Mouse (Mus musculus) liver, embryonic 16.5 days (tissue): Measurements from ENCODE around the gene Zdhhc25. TPM values are rescaled to one million over a fixed set of nuclear protein-coding genes. Genes with fewer than 3 reads are reported as not detected.

Experiments
- ATAC-seq: fragments of 200-750 bp; cut with Nextera tagmentation; 2 replicates; pipeline ENCODE4 v1.8.0; 2017; ENCODE audit warnings: low read depth, mild to moderate bottlenecking, moderate number of reproducible peaks, moderate library complexity
- H3K27ac ChIP-seq: fragments of 300-500 bp; sonication (generic); 2 replicates; pipeline ENCODE4 v1.5.1; 2014; ENCODE audit warnings: mild to moderate bottlenecking, low read length
- H3K27me3 ChIP-seq: fragments of 300-500 bp; sonication (generic); 2 replicates; pipeline ENCODE4 v1.6.1; 2014; ENCODE audit warnings: low read depth, low read length, mixed read lengths; ENCODE audit not compliant: control insufficient read depth, insufficient read depth
- H3K36me3 ChIP-seq: fragments of 300-500 bp; sonication (generic); 2 replicates; pipeline ENCODE4 v1.6.1; 2014; ENCODE audit warnings: mild to moderate bottlenecking; ENCODE audit not compliant: control insufficient read depth, insufficient read depth
- H3K4me1 ChIP-seq: fragments of 300-500 bp; sonication (generic); 2 replicates; pipeline ENCODE4 v1.6.1; 2014; ENCODE audit warnings: low read depth, low read length, mixed read lengths; ENCODE audit not compliant: control insufficient read depth
- H3K4me2 ChIP-seq: fragments of 300-500 bp; sonication (generic); 2 replicates; pipeline ENCODE4 v1.6.1; 2014; ENCODE audit warnings: low read depth, low read length, mixed read lengths
- H3K4me3 ChIP-seq: fragments of 300-500 bp; sonication (generic); 2 replicates; pipeline ENCODE4 v1.5.1; 2014; ENCODE audit warnings: low read depth, mild to moderate bottlenecking, low read length
- H3K9ac ChIP-seq: fragments of 300-500 bp; sonication (generic); 2 replicates; pipeline ENCODE4 v1.6.1; 2014; ENCODE audit warnings: low read depth, low read length
- H3K9me3 ChIP-seq: fragments of 300-500 bp; sonication (generic); replicated peaks from 2 replicates; pipeline ENCODE4 v1.6.1; 2016; ENCODE audit warnings: low read length; ENCODE audit not compliant: control insufficient read depth
- WGBS: fragments of 180-500 bp; shearing (Covaris S2); extraction: QIAGEN DNeasy Blood & Tissue Kit; methylation state at CpG from one replicate; pipeline ENCODE4 v1.1.7; 2014; ENCODE audit not compliant: insufficient replicate concordance; 5-methylcytosine and 5-hydroxymethylcytosine counted together
- polyA plus RNA-seq: library from polyadenylated mRNA; unstranded; fragments of >200 nt; fragmentation: Nextera tagmentation; extraction: Ambion mirVana; gene quantifications from 2 replicates; pipeline ENCODE4 v1.2.1, GENCODE M21; 2015

The Zdhhc25 gene
- polyA plus RNA-seq, result not detected in 2 replicates

- H3K9ac ChIP-seq, result no peak within 1 kb of the TSS
Measured at GRCm38 (mm10) chr15:88600002-88600401, at the start of gene Zdhhc25. Gene Zdhhc25 (plus strand): TSS chr15:88600302.

DNA sequence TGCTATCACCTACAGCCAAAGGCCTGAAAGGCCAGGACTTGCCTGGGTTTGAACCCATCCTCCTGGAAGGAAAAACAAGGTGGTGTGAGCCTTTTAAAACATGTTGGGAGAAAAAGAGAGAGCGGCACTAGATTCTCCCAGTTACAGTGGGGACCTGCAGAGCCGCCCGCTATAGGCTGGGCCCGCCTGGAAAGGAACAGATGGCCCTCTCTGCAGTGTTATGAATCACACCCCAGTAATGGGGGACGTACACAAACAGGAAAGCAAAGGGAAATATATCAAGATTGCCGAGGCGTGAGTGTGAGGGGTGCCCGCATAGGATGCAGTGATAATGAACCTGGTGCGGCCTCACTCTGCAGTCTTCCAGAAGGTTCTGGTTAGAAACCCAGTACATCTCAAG is 47.2 kb upstream of the Zdhhc25 start:
- no peaks in the 10 kb centered on the region for H3K4me1 ChIP-seq
- H3K9me3 ChIP-seq, result no peaks in the 10 kb centered on the region
- 67% methylated on average over 9 of the region's 9 CpGs for WGBS
- no peak overlapping the region for H3K27ac ChIP-seq
- H3K36me3 ChIP-seq, result no peaks in the 10 kb centered on the region
- no peak overlapping the region for H3K9ac ChIP-seq
- H3K4me3 ChIP-seq, result no peak overlapping the region
- H3K4me2 ChIP-seq, result no peak overlapping the region
- no peak for ATAC-seq
- H3K27me3 ChIP-seq, result no peaks in the 10 kb centered on the region

More at GRCm38 (mm10) chr15:88600002-88600401, at the start of gene Zdhhc25:
- Histone ChIP-seq H3K4me1 (no peaks in the 10 kb centered on the region), H3K27me3 (no peaks in the 10 kb centered on the region), H3K36me3 (no peaks in the 10 kb centered on the region), H3K4me3 (no peak within 1 kb of the TSS), H3K9me3 (no peaks in the 10 kb centered on the region; the same call in 1 of the 2 replicates), H3K4me2 (no peak within 1 kb of the TSS), H3K27ac (no peak within 1 kb of the TSS)
- 64% methylated on average over 4 of the region's 4 CpGs for WGBS
- no peak for ATAC-seq

GRCm38 (mm10) chr15:88555476-88555875 is 44.6 kb upstream of the Zdhhc25 start:
- no peaks in the 10 kb centered on the region for H3K27me3 ChIP-seq
- H3K9ac ChIP-seq, result no peak overlapping the region
- no peaks in the 10 kb centered on the region for H3K9me3 ChIP-seq
- no peaks in the 10 kb centered on the region for H3K36me3 ChIP-seq
- no peak for ATAC-seq
- no peak overlapping the region for H3K4me3 ChIP-seq
- no peak overlapping the region for H3K4me2 ChIP-seq
- H3K27ac ChIP-seq, result no peak overlapping the region
- 15% methylated on average over 8 of the region's 8 CpGs for WGBS
- no peaks in the 10 kb centered on the region for H3K4me1 ChIP-seq

GRCm38 (mm10) chr15:88560637-88561036 is 39.5 kb upstream of the Zdhhc25 start:
- WGBS, result 47% methylated on average over 6 of the region's 6 CpGs
- H3K9me3 ChIP-seq, result no peaks in the 10 kb centered on the region
- no peaks in the 10 kb centered on the region for H3K27me3 ChIP-seq
- no peak overlapping the region for H3K27ac ChIP-seq
- no peak overlapping the region for H3K4me3 ChIP-seq
- H3K4me2 ChIP-seq, result no peak overlapping the region
- no peak for ATAC-seq
- H3K36me3 ChIP-seq, result no peaks in the 10 kb centered on the region
- H3K4me1 ChIP-seq, result no peaks in the 10 kb centered on the region
- no peak overlapping the region for H3K9ac ChIP-seq

DNA sequence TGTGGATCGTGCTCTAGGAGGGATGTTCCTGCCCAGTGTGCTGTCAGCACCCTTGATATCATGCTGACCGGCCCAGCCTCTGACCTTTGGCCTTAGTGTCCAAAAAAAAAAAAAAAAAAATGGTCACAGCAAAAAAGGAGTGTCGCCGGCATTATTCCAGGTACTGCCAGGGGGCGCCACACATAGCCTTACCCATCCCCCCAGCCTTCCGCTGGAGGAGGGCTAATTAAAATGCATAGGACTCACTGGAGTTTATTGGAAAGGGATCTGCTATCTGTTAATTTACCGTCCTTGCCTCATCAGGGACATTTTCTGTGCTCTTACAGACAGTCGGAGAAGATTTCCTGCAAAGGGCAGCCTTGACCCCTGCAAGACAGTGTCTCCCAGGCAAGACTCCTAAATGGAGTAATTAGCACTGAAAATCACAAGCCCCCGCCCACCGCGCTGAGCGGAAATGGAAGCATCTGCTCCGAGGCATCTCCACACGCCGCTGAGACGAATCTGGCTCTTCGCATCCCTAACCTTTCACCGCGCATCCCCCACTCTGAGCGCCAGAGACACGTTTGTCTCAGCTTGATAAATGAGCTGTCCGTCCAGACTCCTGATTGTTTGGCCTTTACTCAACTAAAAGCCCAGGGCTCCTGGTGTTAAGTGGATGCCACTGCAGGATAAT is 38.9 kb upstream of the Zdhhc25 start:
- no peak overlapping the region for H3K4me3 ChIP-seq
- WGBS, result 11% methylated on average over 22 of the region's 22 CpGs
- no peaks in the 10 kb centered on the region for H3K4me1 ChIP-seq
- ATAC-seq, result no peak
- H3K36me3 ChIP-seq, result no peaks in the 10 kb centered on the region
- H3K27ac ChIP-seq, result no peak overlapping the region
- H3K9ac ChIP-seq, result no peak overlapping the region
- H3K9me3 ChIP-seq, result no peaks in the 10 kb centered on the region
- no peak overlapping the region for H3K4me2 ChIP-seq
- no peaks in the 10 kb centered on the region for H3K27me3 ChIP-seq

GRCm38 (mm10) chr15:88565307-88565706 is 34.8 kb upstream of the Zdhhc25 start:
- Histone ChIP-seq H3K27me3 (no peaks in the 10 kb centered on the region), H3K4me3 (no peak overlapping the region), H3K36me3 (no peaks in the 10 kb centered on the region), H3K4me1 (no peaks in the 10 kb centered on the region), H3K9me3 (no peaks in the 10 kb centered on the region), H3K9ac (no peak overlapping the region), H3K4me2 (no peak overlapping the region), H3K27ac (no peak overlapping the region)
- ATAC-seq, result no peak
- 62% methylated on average over 9 of the region's 9 CpGs for WGBS

- Histone ChIP-seq H3K27ac (no peak overlapping the region), H3K4me2 (no peak overlapping the region), H3K9me3 (no peaks in the 10 kb centered on the region), H3K9ac (no peak overlapping the region), H3K4me1 (no peaks in the 10 kb centered on the region), H3K27me3 (no peaks in the 10 kb centered on the region), H3K36me3 (no peaks in the 10 kb centered on the region), H3K4me3 (no peak overlapping the region)
- 59% methylated on average over 4 of the region's 4 CpGs for WGBS
- ATAC-seq, result no peak
Measured at GRCm38 (mm10) chr15:88565806-88566205, 34.3 kb upstream of the Zdhhc25 start.

DNA sequence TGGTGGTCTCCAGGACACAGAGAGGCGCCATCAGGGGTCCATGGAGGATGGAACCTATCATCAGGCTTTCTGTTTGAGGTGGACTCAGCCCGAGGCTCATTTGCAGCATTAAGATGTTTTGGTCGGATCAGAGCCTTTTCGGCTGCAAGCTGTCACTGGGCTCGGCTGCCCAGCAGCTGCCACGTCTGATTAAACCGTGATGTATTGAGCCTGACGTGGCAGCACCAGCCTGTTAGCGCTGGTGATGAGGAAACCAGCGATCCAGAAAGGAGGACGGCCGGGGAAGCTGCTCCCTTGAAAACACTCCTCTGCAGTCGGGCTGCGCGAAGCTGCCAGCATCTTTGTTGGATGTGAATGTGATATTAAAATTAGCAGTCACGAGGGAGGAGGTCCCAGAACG is 29.4 kb upstream of the Zdhhc25 start:
- no peak for ATAC-seq
- no peak overlapping the region for H3K9ac ChIP-seq
- no peaks in the 10 kb centered on the region for H3K27me3 ChIP-seq
- 70% methylated on average over 17 of the region's 17 CpGs for WGBS
- H3K27ac ChIP-seq, result no peak overlapping the region
- H3K4me1 ChIP-seq, result no peaks in the 10 kb centered on the region
- H3K9me3 ChIP-seq, result no peaks in the 10 kb centered on the region
- H3K4me2 ChIP-seq, result no peak overlapping the region
- H3K4me3 ChIP-seq, result no peak overlapping the region
- H3K36me3 ChIP-seq, result no peaks in the 10 kb centered on the region

DNA sequence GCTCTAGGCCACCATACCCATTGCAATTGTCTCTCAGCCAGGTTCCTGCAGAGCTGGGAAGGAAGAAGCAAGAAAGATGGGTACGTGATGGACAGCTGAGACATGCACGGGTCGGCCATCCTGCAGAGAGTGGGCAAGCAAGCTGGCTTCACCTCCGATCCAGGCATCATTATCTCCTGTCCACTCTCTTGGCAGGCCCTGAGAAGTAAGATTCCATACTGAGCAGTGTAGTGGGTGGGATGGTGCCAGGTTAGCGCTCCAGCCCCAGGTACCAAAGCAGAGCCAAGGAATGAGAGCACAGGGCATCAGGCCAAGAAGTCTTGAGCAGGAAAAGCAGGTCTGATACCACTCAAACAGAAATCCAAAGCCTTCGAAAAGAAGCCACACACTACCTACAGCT is 20.6 kb upstream of the Zdhhc25 start:
- Histone ChIP-seq H3K4me2 (no peak overlapping the region), H3K4me1 (no peaks in the 10 kb centered on the region), H3K36me3 (no peaks in the 10 kb centered on the region), H3K4me3 (no peak overlapping the region), H3K27ac (no peak overlapping the region), H3K9ac (no peak overlapping the region), H3K9me3 (no peaks in the 10 kb centered on the region), H3K27me3 (no peaks in the 10 kb centered on the region)
- no peak for ATAC-seq
- WGBS, result 63% methylated on average over 6 of the region's 6 CpGs
